Mouse (Mus musculus) fibroblast of lung, adult 2 months (primary cell): ENCODE measurements around the gene Ankrd33b.
A peak's percentile ranks its signal among the peaks of the same experiment; 100 is the strongest.

ENCODE experiments used
- DNase-seq: peaks from one replicate; pipeline ENCODE4 v3.0.0-alpha.2; 2011; ENCODE audit warnings: low read depth

The Ankrd33b gene

GRCm38 (mm10) chr15:31265404-31265803, 102.1 kb downstream of the Ankrd33b start:
- DNase-seq: no peak

- peak; percentile 56 for DNase-seq
Observed at GRCm38 (mm10) chr15:31264827-31265226, 102.7 kb downstream of the Ankrd33b start.

GRCm38 (mm10) chr15:31262361-31262760, 105.2 kb downstream of the Ankrd33b start:
- no peak for DNase-seq

GRCm38 (mm10) chr15:31261094-31261493, 106.4 kb downstream of the Ankrd33b start:
- DNase-seq: no peak

- no peak for DNase-seq
Observed at GRCm38 (mm10) chr15:31258693-31259439, 108.7 kb downstream of the Ankrd33b start.

- DNase-seq: no peak
Observed at GRCm38 (mm10) chr15:31258029-31258692, 109.4 kb downstream of the Ankrd33b start.

- no peak for DNase-seq
Observed at GRCm38 (mm10) chr15:31257329-31257728, 110.2 kb downstream of the Ankrd33b start.

- DNase-seq: no peak
Observed at GRCm38 (mm10) chr15:31255762-31256161, 111.8 kb downstream of the Ankrd33b start.

- DNase-seq: no peak
Observed at GRCm38 (mm10) chr15:31254939-31255535, 112.5 kb downstream of the Ankrd33b start.

GRCm38 (mm10) chr15:31253963-31254362, 113.6 kb downstream of the Ankrd33b start:
- peak; percentile 90 for DNase-seq

GRCm38 (mm10) chr15:31253380-31253779, 114.1 kb downstream of the Ankrd33b start:
- DNase-seq: no peak

- DNase-seq: no peak
Observed at GRCm38 (mm10) chr15:31252590-31253311, 114.8 kb downstream of the Ankrd33b start.

GRCm38 (mm10) chr15:31251189-31251588, 116.3 kb downstream of the Ankrd33b start:
- DNase-seq: no peak

- DNase-seq: no peak
Observed at GRCm38 (mm10) chr15:31250676-31251075, 116.8 kb downstream of the Ankrd33b start.

- no peak for DNase-seq
Observed at GRCm38 (mm10) chr15:31250027-31250426, 117.5 kb downstream of the Ankrd33b start.

GRCm38 (mm10) chr15:31248882-31249281, 118.6 kb downstream of the Ankrd33b start:
- DNase-seq: no peak

GRCm38 (mm10) chr15:31247035-31247434, 120.5 kb downstream of the Ankrd33b start:
- DNase-seq: no peak

- peak; percentile 84 for DNase-seq
Observed at GRCm38 (mm10) chr15:31245934-31246333, 121.6 kb downstream of the Ankrd33b start.

GRCm38 (mm10) chr15:31244696-31245445, 122.7 kb downstream of the Ankrd33b start:
- no peak for DNase-seq

- DNase-seq: no peak
Observed at GRCm38 (mm10) chr15:31243260-31243659, 124.3 kb downstream of the Ankrd33b start.
